In the genomic region with DNA sequence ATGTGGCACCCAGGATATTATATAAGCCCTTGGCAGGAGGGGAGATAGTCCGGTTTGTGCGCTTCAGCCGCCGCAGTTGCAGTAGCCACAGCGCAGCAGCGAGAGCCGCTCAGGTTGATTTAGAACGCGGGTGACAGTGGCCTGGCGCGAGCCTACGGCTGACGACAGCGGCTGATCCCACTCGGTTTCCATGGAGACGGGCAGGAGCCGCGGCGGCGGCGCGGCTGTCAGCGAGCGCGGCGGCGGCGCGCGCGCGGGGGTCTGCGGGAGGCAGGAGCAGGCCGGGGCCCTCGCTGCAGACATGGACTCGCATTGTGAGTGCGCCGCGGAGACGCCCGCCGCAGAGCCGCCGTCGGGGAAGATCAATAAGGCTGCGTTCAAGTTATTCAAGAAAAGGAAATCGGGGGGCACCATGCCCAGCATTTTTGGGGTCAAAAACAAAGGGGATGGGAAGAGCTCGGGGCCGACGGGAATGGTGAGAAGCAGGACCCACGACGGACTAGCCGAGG, we compare ENCODE assay signal across 8 mouse cellular contexts. TPM values are rescaled to one million over a fixed set of nuclear protein-coding genes. Genes with fewer than 3 reads are reported as not detected.
DNase-seq lines count a peak whose midpoint lies in the region; ATAC-seq lines count a peak whose summit lies in the region.

No protein-coding gene starts in this region.

- H3K4me1 ChIP-seq in erythroblast, embryonic 14.5 days (ENCODE audit: control insufficient read depth), result no peaks in the 10 kb centered on the region

- H3K9me3 ChIP-seq in erythroblast, embryonic 14.5 days (ENCODE audit: control insufficient read depth, low read length), result no peaks in the 10 kb centered on the region

- peak overlapping the region; percentile 46 for H3K4me3 ChIP-seq in erythroblast, embryonic 14.5 days (replicated peaks)

- peaks cover 37% of the 10 kb centered on the region for H3K27me3 ChIP-seq in erythroblast, embryonic 14.5 days (ENCODE audit: control insufficient read depth)

- no peak for ATAC-seq in erythroblast, adult 5-6 weeks (replicated peaks; ENCODE audit: low FRiP score, poor library complexity, severe bottlenecking)
- peak; percentile 52 for ATAC-seq in granulocyte monocyte progenitor cell, adult 5-6 weeks (replicated peaks; ENCODE audit: poor library complexity, severe bottlenecking)

- no peaks in the 10 kb centered on the region for H3K36me3 ChIP-seq in erythroblast, embryonic 14.5 days (ENCODE audit: control insufficient read depth)

- peak; percentile 73 to 88 for DNase-seq in cerebellum, postnatal 4 days (ENCODE audit: low spot score in 2 of 2)
- DNase-seq in kidney, postnatal 10 days, result peak; percentile 85
- peak; percentile 35 for DNase-seq in liver
- DNase-seq in neural tube, embryonic 10.5 days (ENCODE audit: extremely low spot score, low spot score), result peak; percentile 87
- peak; percentile 2 for DNase-seq in thymus, postnatal 25 days

RNA-seq across cellular contexts. Expression of gene Amer2, which starts 5.1 kb away (rescaled TPM):
- not detected in 2 replicates for polyA plus RNA-seq in erythroblast, embryonic 14.5 days (2012)
- total RNA-seq in erythroblast, adult 5-6 weeks (2015; ENCODE audit: low replicate concordance), result 0.21 and 2.5 TPM in 2 replicates
- total RNA-seq in erythroblast, adult 5-6 weeks (2017; ENCODE audit: low replicate concordance), result 0.51 and 0.98 TPM in 2 replicates
- not detected in 2 replicates for total RNA-seq in granulocyte monocyte progenitor cell, adult 5-6 weeks (2014; fragmentation: Nextera tagmentation)
- 0.15 and 0.17 TPM in 2 replicates for total RNA-seq in granulocyte monocyte progenitor cell, adult 5-6 weeks (2017)

Comparison
In these comparisons a context has a peak if more than half of its experiments do, and no peak if none do; other contexts are left out.
1. DNase-seq: peak in every context shown above with its lines; median percentile 87 in neural tube, embryonic 10.5 days; 85 in kidney, postnatal 10 days; 80 in cerebellum, postnatal 4 days; 35 in liver; 2 in thymus, postnatal 25 days.